Mouse (Mus musculus): Measurements from ENCODE around the gene Eps8l1. TPM values are rescaled to one million over a fixed set of nuclear protein-coding genes. Genes with fewer than 3 reads are reported as not detected.

The Eps8l1 gene
- total and polyA plus RNA-seq, 3 experiments = 0.01 to 0.19 TPM; not detected in 1

- TF ChIP-seq MEF2A (IDR thresholded peaks at IDR 0.05; ENCODE audit: extremely low read depth, insufficient replicate concordance, low read depth, low read length, poor library complexity, severe bottlenecking) = no peak
- TF ChIP-seq ZNF384 (IDR thresholded peaks at IDR 0.05; ENCODE audit: low read depth, low read length) = no peak
- TF ChIP-seq SIN3A (IDR thresholded peaks at IDR 0.05; ENCODE audit: low read length) = peak; percentile 73
- no peak for TF ChIP-seq UBTF (IDR thresholded peaks at IDR 0.05; ENCODE audit: borderline replicate concordance, insufficient read depth, low read depth, low read length)
- TF ChIP-seq POLR2A (IDR thresholded peaks at IDR 0.05; ENCODE audit: control insufficient read depth in 1 of 2, insufficient read depth in 1 of 2, low read depth in 1 of 2, low read length in 2 of 2, poor library complexity in 1 of 2) = peak in 1 of 2 experiments; percentile 47; a peak in 2 of 4 replicates
- peak; percentile 78 for TF ChIP-seq MAZ (IDR thresholded peaks at IDR 0.05; ENCODE audit: low read depth, low read length)
- no peak for TF ChIP-seq JUND (IDR thresholded peaks at IDR 0.05; ENCODE audit: low read depth, low read length)
- TF ChIP-seq CTCF (IDR thresholded peaks at IDR 0.05 in 2 of 3, conservative IDR thresholded peaks at IDR 0.05 in 1 of 3; ENCODE audit: control insufficient read depth in 1 of 3, insufficient read depth in 1 of 3, low read depth in 2 of 3, low read length in 3 of 3, poor library complexity in 1 of 3, severe bottlenecking in 1 of 3) = no peak
- no peak for TF ChIP-seq POLR2AphosphoS2 (IDR thresholded peaks at IDR 0.05; ENCODE audit: low read length)
- no peak for TF ChIP-seq CHD1 (IDR thresholded peaks at IDR 0.05; ENCODE audit: low read depth, low read length)
- no peak for TF ChIP-seq MAX (IDR thresholded peaks at IDR 0.05; ENCODE audit: low read length)
- no peak for TF ChIP-seq USF2 (IDR thresholded peaks at IDR 0.05; ENCODE audit: borderline replicate concordance in 1 of 2, insufficient read depth in 1 of 2, low read depth in 1 of 2, low read length in 2 of 2)
- TF ChIP-seq CHD2 (IDR thresholded peaks at IDR 0.05; ENCODE audit: low read length) = peak; percentile 80
- TF ChIP-seq POLR2AphosphoS5 (IDR thresholded peaks at IDR 0.05; ENCODE audit: borderline replicate concordance, low read depth, low read length) = no peak
These were observed 44.4 kb downstream of the Eps8l1 start (continued) for GRCm38 (mm10) chr7:4504646-4505435.

GRCm38 (mm10) chr7:4507220-4507619 lies 46.7 kb downstream of the Eps8l1 start:
- Histone ChIP-seq H3K9ac (ENCODE audit: control insufficient read depth, low read depth, low read length, poor library complexity, severe bottlenecking) (peak overlapping the region; percentile 65), H3K9me3 (replicated peaks; ENCODE audit: insufficient read depth, low read length) (no peaks in the 10 kb centered on the region), H3K36me3 (ENCODE audit: control insufficient read depth in 1 of 2, insufficient read depth in 2 of 2, low read length in 2 of 2) (peaks cover 0 to 46% of the 10 kb centered on the region in 2 experiments; a peak in 2 of 4 replicates), H3K4me1 (ENCODE audit: control insufficient read depth in 1 of 2, insufficient read depth in 2 of 2, low read length in 2 of 2) (peaks cover 13 to 51% of the 10 kb centered on the region in 2 experiments), H3K27me3 (ENCODE audit: control insufficient read depth in 1 of 2, insufficient read depth in 2 of 2, low read length in 2 of 2) (no peaks in the 10 kb centered on the region), H3K79me2 (ENCODE audit: control insufficient read depth, insufficient read depth, low read length, poor library complexity) (no peaks in the 10 kb centered on the region), H3K4me3 (ENCODE audit: control insufficient read depth in 1 of 2, insufficient read depth in 1 of 2, low read depth in 2 of 2, low read length in 2 of 2) (peak overlapping the region; percentile 48 to 73), H3K27ac (ENCODE audit: control insufficient read depth, low read depth, low read length) (peak overlapping the region; percentile 97)
- peak; percentile 88 for DNase-seq (ENCODE audit: low read depth, low spot score)
- TF ChIP-seq POLR2AphosphoS2 (IDR thresholded peaks at IDR 0.05; ENCODE audit: low read length) = no peak
- no peak for TF ChIP-seq ZC3H11A (IDR thresholded peaks at IDR 0.05; ENCODE audit: low read depth, low read length)
- TF ChIP-seq UBTF (IDR thresholded peaks at IDR 0.05; ENCODE audit: borderline replicate concordance, insufficient read depth, low read depth, low read length) = no peak
- no peak for TF ChIP-seq EP300 (IDR thresholded peaks at IDR 0.05; ENCODE audit: low read depth in 1 of 2, low read length in 2 of 2)
- no peak for TF ChIP-seq ELF1 (IDR thresholded peaks at IDR 0.05; ENCODE audit: low read depth, low read length)
- TF ChIP-seq TAL1 (IDR thresholded peaks at IDR 0.05; ENCODE audit: low read length) = no peak
- no peak for TF ChIP-seq ZMIZ1 (IDR thresholded peaks at IDR 0.05; ENCODE audit: low read depth, low read length)
- TF ChIP-seq USF2 (IDR thresholded peaks at IDR 0.05; ENCODE audit: borderline replicate concordance in 1 of 2, insufficient read depth in 1 of 2, low read depth in 1 of 2, low read length in 2 of 2) = no peak
- no peak for TF ChIP-seq RAD21 (IDR thresholded peaks at IDR 0.05; ENCODE audit: low read depth, low read length)
- 0 out of 2 replicates have a peak, but pooled peaks have one; percentile 21 for TF ChIP-seq TBP (IDR thresholded peaks at IDR 0.05; ENCODE audit: low read depth, low read length)
- no peak for TF ChIP-seq MAZ (IDR thresholded peaks at IDR 0.05; ENCODE audit: low read depth, low read length)
- peak; percentile 14; the same call in 1 of the 2 replicates for TF ChIP-seq SIN3A (IDR thresholded peaks at IDR 0.05; ENCODE audit: low read length)
- TF ChIP-seq GABPA (IDR thresholded peaks at IDR 0.05; ENCODE audit: low read depth, low read length) = no peak
- peak; percentile 35 to 60; a peak in 2 of 4 replicates for TF ChIP-seq POLR2A (IDR thresholded peaks at IDR 0.05; ENCODE audit: control insufficient read depth in 1 of 2, insufficient read depth in 1 of 2, low read depth in 1 of 2, low read length in 2 of 2, poor library complexity in 1 of 2)
- no peak for TF ChIP-seq MYC (IDR thresholded peaks at IDR 0.05; ENCODE audit: low read depth, low read length)
- TF ChIP-seq ZKSCAN1 (IDR thresholded peaks at IDR 0.05; ENCODE audit: low read depth, low read length) = no peak
- TF ChIP-seq MXI1 (IDR thresholded peaks at IDR 0.05; ENCODE audit: low read depth, low read length) = 0 out of 2 replicates have a peak, but pooled peaks have one; percentile 19
- TF ChIP-seq ETS1 (IDR thresholded peaks at IDR 0.05; ENCODE audit: low read depth, low read length) = no peak
- peak; percentile 49 for TF ChIP-seq NELFE (IDR thresholded peaks at IDR 0.05; ENCODE audit: low read depth, low read length)
- TF ChIP-seq BHLHE40 (IDR thresholded peaks at IDR 0.05; ENCODE audit: borderline replicate concordance, low read depth, low read length) = no peak
- TF ChIP-seq MYB (IDR thresholded peaks at IDR 0.05; ENCODE audit: low read depth, low read length) = no peak
- TF ChIP-seq KAT2A (conservative IDR thresholded peaks at IDR 0.05; ENCODE audit: low read depth, low read length) = no peak
- no peak for TF ChIP-seq NRF1 (IDR thresholded peaks at IDR 0.05; ENCODE audit: insufficient read depth, low read depth, low read length, poor library complexity, severe bottlenecking)

Data from MEL (cell line).